Mouse (Mus musculus): ENCODE measurements around the gene Gna11. TPM values are rescaled to one million over a fixed set of nuclear protein-coding genes. Genes with fewer than 3 reads are reported as not detected.

Gene Gna11
- polyA plus RNA-seq, 1 experiment: 26.3 TPM

- no peak for TF ChIP-seq POLR2A (IDR thresholded peaks at IDR 0.05; ENCODE audit: control insufficient read depth, low read depth, low read length)
- no peak for TF ChIP-seq CTCF (IDR thresholded peaks at IDR 0.05; ENCODE audit: control insufficient read depth, insufficient read depth, insufficient replicate concordance, low read depth, low read length)
- Histone ChIP-seq H3K27me3 (ENCODE audit: control insufficient read depth, insufficient read depth, low read length) (no peaks in the 10 kb centered on the region), H3K4me3 (ENCODE audit: control insufficient read depth, low read depth, low read length) (no peak overlapping the region), H3K27ac (ENCODE audit: control insufficient read depth, insufficient read depth, low read depth, low read length) (no peak overlapping the region), H3K4me1 (ENCODE audit: control insufficient read depth, insufficient read depth, low read length) (peaks cover 7% of the 10 kb centered on the region), H3K36me3 (ENCODE audit: control insufficient read depth, insufficient read depth, low read length) (no peaks in the 10 kb centered on the region)
Observed at GRCm38 (mm10) chr10:81557491-81557890, 12.5 kb upstream of the Gna11 start.

DNA sequence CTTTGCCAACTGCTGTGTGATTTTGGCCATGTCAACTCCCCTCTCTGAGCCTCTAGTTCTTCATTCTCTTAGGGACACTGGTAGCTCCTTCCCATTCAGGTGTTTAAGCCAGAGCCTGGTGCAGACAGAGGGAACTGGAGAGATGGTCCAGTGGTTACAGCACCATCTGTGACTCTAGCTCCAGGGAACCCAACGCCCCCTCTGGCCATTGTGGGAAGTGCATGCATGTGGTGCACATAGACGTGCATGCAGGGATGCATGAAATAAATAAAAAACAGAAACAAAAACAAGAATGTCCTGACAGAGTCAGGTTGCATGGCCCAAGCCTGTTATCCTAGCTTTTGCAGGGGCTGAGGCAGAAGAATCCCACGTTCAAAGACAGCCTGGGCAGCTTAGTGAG is 11.3 kb upstream of the Gna11 start:
- H3K4me3 ChIP-seq (ENCODE audit: control insufficient read depth, low read depth, low read length): no peak overlapping the region
- peaks cover 13% of the 10 kb centered on the region for H3K4me1 ChIP-seq (ENCODE audit: control insufficient read depth, insufficient read depth, low read length)
- H3K36me3 ChIP-seq (ENCODE audit: control insufficient read depth, insufficient read depth, low read length): no peaks in the 10 kb centered on the region
- TF ChIP-seq CTCF (IDR thresholded peaks at IDR 0.05; ENCODE audit: control insufficient read depth, insufficient read depth, insufficient replicate concordance, low read depth, low read length): peak; percentile 83; the same call in 1 of the 2 replicates
- TF ChIP-seq POLR2A (IDR thresholded peaks at IDR 0.05; ENCODE audit: control insufficient read depth, low read depth, low read length): no peak
- H3K27me3 ChIP-seq (ENCODE audit: control insufficient read depth, insufficient read depth, low read length): no peaks in the 10 kb centered on the region
- H3K27ac ChIP-seq (ENCODE audit: control insufficient read depth, insufficient read depth, low read depth, low read length): no peak overlapping the region

DNA sequence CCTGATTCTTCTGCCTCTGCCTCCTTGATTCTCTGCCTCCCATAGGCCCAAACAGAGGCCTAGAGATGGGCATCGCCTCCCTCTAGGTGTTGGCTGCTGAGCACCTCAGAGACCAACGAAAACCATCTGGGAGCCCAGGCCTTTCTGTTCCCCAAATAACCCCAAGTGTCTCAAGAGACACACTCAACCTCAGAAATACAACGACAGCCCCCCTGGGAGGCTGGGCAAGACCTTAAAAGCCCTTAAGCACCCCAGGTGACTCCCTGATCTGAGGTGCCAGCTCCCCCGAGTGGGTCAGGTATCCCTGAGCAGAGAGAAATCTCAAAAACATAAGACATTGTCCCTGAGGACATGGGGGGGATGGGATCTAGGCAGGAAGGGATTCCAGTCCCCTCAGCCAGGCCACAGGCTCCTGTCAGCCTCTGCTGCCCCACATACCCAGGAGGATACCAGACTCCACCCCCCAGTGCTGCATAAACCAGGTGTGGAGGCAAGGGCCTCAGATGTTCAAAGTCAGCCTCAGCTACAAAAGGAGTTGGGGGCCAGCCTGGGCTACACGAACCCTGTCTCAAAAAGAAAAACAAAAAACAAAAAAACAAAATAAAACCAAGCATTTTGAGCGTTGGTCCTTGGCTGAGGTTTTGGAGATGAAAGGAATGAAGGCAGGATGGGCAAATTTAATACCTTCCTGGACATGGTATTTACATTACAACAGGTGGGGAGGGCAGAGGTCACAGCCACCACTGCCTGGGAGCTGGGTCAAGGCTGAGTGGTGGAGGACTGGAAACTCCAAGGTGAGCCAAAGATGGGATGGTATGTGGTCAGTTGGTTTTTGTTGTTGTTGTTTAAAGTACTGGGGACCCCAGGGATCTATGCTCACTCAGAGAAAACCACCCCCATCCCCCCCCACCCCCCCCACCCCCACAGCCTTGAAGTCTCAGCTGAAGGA is 9.1 kb upstream of the Gna11 start:
- H3K27ac ChIP-seq (ENCODE audit: control insufficient read depth, insufficient read depth, low read depth, low read length): no peak overlapping the region

DNA sequence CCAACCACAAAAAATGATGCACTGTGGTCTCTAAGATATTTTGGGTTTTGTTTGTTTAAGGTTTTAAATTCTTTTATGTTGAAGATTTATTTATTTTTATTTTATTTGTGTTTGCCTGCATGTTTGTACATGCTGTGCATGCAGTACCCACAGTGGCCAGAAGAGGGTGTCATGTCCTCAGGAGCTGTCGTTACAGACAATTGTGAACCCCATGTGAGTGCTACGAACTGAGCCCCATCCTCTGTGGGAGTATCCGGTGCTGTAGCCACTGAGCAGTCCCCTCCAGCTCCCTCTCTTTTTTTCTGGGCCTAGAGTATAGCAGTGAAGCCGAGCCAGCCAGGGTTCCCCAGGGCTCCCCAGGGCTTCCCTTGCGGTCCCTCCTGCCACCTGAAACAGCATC is 8.2 kb upstream of the Gna11 start:
- no peak overlapping the region for H3K4me3 ChIP-seq (ENCODE audit: control insufficient read depth, low read depth, low read length)
- peaks cover 8% of the 10 kb centered on the region for H3K4me1 ChIP-seq (ENCODE audit: control insufficient read depth, insufficient read depth, low read length)
- peak; percentile 78 for TF ChIP-seq CTCF (IDR thresholded peaks at IDR 0.05; ENCODE audit: control insufficient read depth, insufficient read depth, insufficient replicate concordance, low read depth, low read length)
- no peak for TF ChIP-seq POLR2A (IDR thresholded peaks at IDR 0.05; ENCODE audit: control insufficient read depth, low read depth, low read length)
- H3K27me3 ChIP-seq (ENCODE audit: control insufficient read depth, insufficient read depth, low read length): no peaks in the 10 kb centered on the region
- H3K27ac ChIP-seq (ENCODE audit: control insufficient read depth, insufficient read depth, low read depth, low read length): no peak overlapping the region
- H3K36me3 ChIP-seq (ENCODE audit: control insufficient read depth, insufficient read depth, low read length): no peaks in the 10 kb centered on the region

More for the DNA sequence above, 9.1 kb upstream of the Gna11 start:
- TF ChIP-seq POLR2A (IDR thresholded peaks at IDR 0.05; ENCODE audit: control insufficient read depth, low read depth, low read length): no peak
- TF ChIP-seq CTCF (IDR thresholded peaks at IDR 0.05; ENCODE audit: control insufficient read depth, insufficient read depth, insufficient replicate concordance, low read depth, low read length): no peak
- H3K4me1 ChIP-seq (ENCODE audit: control insufficient read depth, insufficient read depth, low read length): peaks cover 10% of the 10 kb centered on the region
- H3K27me3 ChIP-seq (ENCODE audit: control insufficient read depth, insufficient read depth, low read length): no peaks in the 10 kb centered on the region
- no peaks in the 10 kb centered on the region for H3K36me3 ChIP-seq (ENCODE audit: control insufficient read depth, insufficient read depth, low read length)
- H3K4me3 ChIP-seq (ENCODE audit: control insufficient read depth, low read depth, low read length): no peak overlapping the region

- TF ChIP-seq POLR2A (IDR thresholded peaks at IDR 0.05; ENCODE audit: control insufficient read depth, low read depth, low read length): no peak
- peak; percentile 78 for TF ChIP-seq CTCF (IDR thresholded peaks at IDR 0.05; ENCODE audit: control insufficient read depth, insufficient read depth, insufficient replicate concordance, low read depth, low read length)
- Histone ChIP-seq H3K36me3 (ENCODE audit: control insufficient read depth, insufficient read depth, low read length) (no peaks in the 10 kb centered on the region), H3K4me1 (ENCODE audit: control insufficient read depth, insufficient read depth, low read length) (peaks cover 8% of the 10 kb centered on the region), H3K27me3 (ENCODE audit: control insufficient read depth, insufficient read depth, low read length) (no peaks in the 10 kb centered on the region), H3K4me3 (ENCODE audit: control insufficient read depth, low read depth, low read length) (no peak overlapping the region), H3K27ac (ENCODE audit: control insufficient read depth, insufficient read depth, low read depth, low read length) (no peak overlapping the region)
Observed at GRCm38 (mm10) chr10:81551597-81552102, 6.7 kb upstream of the Gna11 start.

GRCm38 (mm10) chr10:81550257-81550656 is 5.3 kb upstream of the Gna11 start:
- H3K4me3 ChIP-seq (ENCODE audit: control insufficient read depth, low read depth, low read length): no peak overlapping the region
- no peak overlapping the region for H3K27ac ChIP-seq (ENCODE audit: control insufficient read depth, insufficient read depth, low read depth, low read length)
- H3K4me1 ChIP-seq (ENCODE audit: control insufficient read depth, insufficient read depth, low read length): peaks cover 8% of the 10 kb centered on the region
- no peaks in the 10 kb centered on the region for H3K27me3 ChIP-seq (ENCODE audit: control insufficient read depth, insufficient read depth, low read length)
- TF ChIP-seq CTCF (IDR thresholded peaks at IDR 0.05; ENCODE audit: control insufficient read depth, insufficient read depth, insufficient replicate concordance, low read depth, low read length) (peak; percentile 81; the same call in 1 of the 2 replicates), POLR2A (IDR thresholded peaks at IDR 0.05; ENCODE audit: control insufficient read depth, low read depth, low read length) (no peak)
- no peaks in the 10 kb centered on the region for H3K36me3 ChIP-seq (ENCODE audit: control insufficient read depth, insufficient read depth, low read length)

DNA sequence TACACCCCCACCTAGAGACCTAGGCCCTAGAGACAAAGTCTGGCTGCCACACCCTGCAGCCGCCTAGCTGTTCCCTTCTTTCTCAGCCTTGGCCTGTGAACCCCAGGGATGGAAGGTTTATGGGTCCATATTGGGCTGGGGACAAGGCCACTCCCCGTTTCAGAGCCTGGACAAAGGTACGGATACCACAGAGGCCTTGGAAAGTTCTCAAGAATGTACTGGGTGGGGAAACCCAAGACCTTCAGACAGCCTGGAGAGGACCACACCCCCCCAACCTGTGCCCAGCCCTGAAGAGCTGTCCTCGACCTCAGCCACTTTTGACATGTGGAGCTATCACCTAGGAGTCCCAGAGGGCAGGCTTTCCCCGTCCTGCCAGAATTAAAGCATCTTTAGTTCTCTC is 4.0 kb upstream of the Gna11 start:
- TF ChIP-seq POLR2A (IDR thresholded peaks at IDR 0.05; ENCODE audit: control insufficient read depth, low read depth, low read length): no peak
- TF ChIP-seq CTCF (IDR thresholded peaks at IDR 0.05; ENCODE audit: control insufficient read depth, insufficient read depth, insufficient replicate concordance, low read depth, low read length): no peak
- H3K4me3 ChIP-seq (ENCODE audit: control insufficient read depth, low read depth, low read length): no peak overlapping the region
- H3K4me1 ChIP-seq (ENCODE audit: control insufficient read depth, insufficient read depth, low read length): peaks cover 14% of the 10 kb centered on the region
- no peaks in the 10 kb centered on the region for H3K27me3 ChIP-seq (ENCODE audit: control insufficient read depth, insufficient read depth, low read length)
- H3K27ac ChIP-seq (ENCODE audit: control insufficient read depth, insufficient read depth, low read depth, low read length): no peak overlapping the region
- H3K36me3 ChIP-seq (ENCODE audit: control insufficient read depth, insufficient read depth, low read length): no peaks in the 10 kb centered on the region
